Mouse (Mus musculus) layer of hippocampus, postnatal 36 days (tissue): Measurements from ENCODE around the gene Tbpl1. TPM values are rescaled to one million over a fixed set of nuclear protein-coding genes. Genes with fewer than 3 reads are reported as not detected.
A peak's percentile ranks its signal among the peaks of the same experiment; 100 is the strongest.

Source experiments
- DNase-seq, 2 experiments: peaks; one replicate each; pipeline ENCODE4 v3.0.0; 2022
- microRNA-seq, 2 experiments: library from miRNA; unstranded; fragments of <30 nt; microRNA quantifications; one replicate each; pipeline ENCODE4 v1.2.0; 2021
- total RNA-seq, 2 experiments: library from RNA; stranded (reverse); gene quantifications; 2 replicates each; pipeline ENCODE4 v1.2.3; 2021

Gene Tbpl1
- total RNA-seq, 2 experiments from 2014 or later, result 68.0 to 75.6 TPM

- DNase-seq, result no peak
Measured at GRCm38 (mm10) chr10:22708190-22708843, 23.4 kb downstream of the Tbpl1 start.

GRCm38 (mm10) chr10:22703844-22704243 is 27.9 kb downstream of the Tbpl1 start:
- no peak for DNase-seq

- peak; percentile 28 to 33 for DNase-seq
Measured at GRCm38 (mm10) chr10:22701485-22702315, 30.0 kb downstream of the Tbpl1 start.

GRCm38 (mm10) chr10:22700773-22701172 is 31.0 kb downstream of the Tbpl1 start:
- no peak for DNase-seq

GRCm38 (mm10) chr10:22699487-22700335 is 32.0 kb downstream of the Tbpl1 start:
- no peak for DNase-seq

GRCm38 (mm10) chr10:22698158-22698953 is 33.4 kb downstream of the Tbpl1 start:
- DNase-seq, result no peak

- no peak for DNase-seq
Measured at GRCm38 (mm10) chr10:22696864-22697263, 34.9 kb downstream of the Tbpl1 start.

GRCm38 (mm10) chr10:22696236-22696635 is 35.5 kb downstream of the Tbpl1 start:
- no peak for DNase-seq

- no peak for DNase-seq
Measured at GRCm38 (mm10) chr10:22675848-22676630, 55.7 kb downstream of the Tbpl1 start.

GRCm38 (mm10) chr10:22674176-22674575 is 57.6 kb downstream of the Tbpl1 start:
- DNase-seq, result no peak

- no peak for DNase-seq
Measured at GRCm38 (mm10) chr10:22668509-22668908, 63.2 kb downstream of the Tbpl1 start.

GRCm38 (mm10) chr10:22660286-22661000 is 71.3 kb downstream of the Tbpl1 start:
- no peak for DNase-seq

GRCm38 (mm10) chr10:22659386-22659725 is 72.4 kb downstream of the Tbpl1 start:
- DNase-seq, result no peak

GRCm38 (mm10) chr10:22658534-22659385 is 73.0 kb downstream of the Tbpl1 start:
- no peak for DNase-seq

Small RNA genes within 50 kb of the gene (microRNA-seq; reads per million reads assigned to microRNA genes)
- 0.21 to 0.90 reads per million in 2 experiments for gene Mir7663

Other genes with a start within 250 kb of the Tbpl1 start
- gene Slc2a12, start 86.9 kb downstream of the Tbpl1 start, total RNA-seq, result 1 to 10 TPM; 4.0 to 4.2 TPM
- not detected for gene Tcf21, start 88.2 kb upstream of the Tbpl1 start, total RNA-seq